Mouse (Mus musculus) frontal cortex, adult 2 months (tissue): ENCODE measurements around the gene Pepd. TPM values are rescaled to one million over a fixed set of nuclear protein-coding genes. Genes with fewer than 3 reads are reported as not detected.
A peak's percentile ranks its signal among the peaks of the same experiment; 100 is the strongest.

Experiments used
- DNase-seq, 2 experiments: peaks; one replicate each; pipeline ENCODE4 v3.0.0; 2022; ENCODE audit warnings: low spot score in 1 of 2; ENCODE audit errors: extremely low spot score in 1 of 2
- polyA plus RNA-seq: library from polyadenylated mRNA; depleted of rRNA; stranded (reverse); fragments of >200 nt; gene quantifications from 2 replicates; pipeline ENCODE4 v1.2.3, GENCODE M21; 2012; rRNA removed

Gene Pepd
- 37.7 and 38.2 TPM in 2 replicates for polyA plus RNA-seq

GRCm38 (mm10) chr7:34911919-34912897 is at the start of gene Pepd:
Pepd (plus strand) TSS chr7:34912379.
- peak; percentile 64 to 84 for DNase-seq

DNA sequence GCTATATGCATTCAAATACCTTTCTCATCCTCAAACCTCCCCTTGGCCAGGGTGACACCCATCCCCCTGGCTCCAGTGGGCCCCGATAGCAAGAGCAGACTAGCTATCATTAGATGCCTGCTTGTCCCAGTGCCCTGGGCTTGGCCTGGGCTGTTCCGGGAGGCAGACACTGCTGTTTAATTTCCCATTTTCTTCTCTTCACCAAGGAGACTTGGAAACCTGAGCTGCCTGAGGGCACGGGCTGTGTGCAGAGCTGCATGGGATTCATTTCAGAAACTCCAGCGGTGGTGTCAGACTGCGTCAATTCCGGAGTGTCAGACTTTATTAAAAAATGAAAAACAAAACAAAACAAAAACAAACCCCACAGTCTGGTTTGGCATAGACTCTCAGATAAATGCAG is 44.9 kb upstream of the Pepd start:
- DNase-seq: no peak

DNA sequence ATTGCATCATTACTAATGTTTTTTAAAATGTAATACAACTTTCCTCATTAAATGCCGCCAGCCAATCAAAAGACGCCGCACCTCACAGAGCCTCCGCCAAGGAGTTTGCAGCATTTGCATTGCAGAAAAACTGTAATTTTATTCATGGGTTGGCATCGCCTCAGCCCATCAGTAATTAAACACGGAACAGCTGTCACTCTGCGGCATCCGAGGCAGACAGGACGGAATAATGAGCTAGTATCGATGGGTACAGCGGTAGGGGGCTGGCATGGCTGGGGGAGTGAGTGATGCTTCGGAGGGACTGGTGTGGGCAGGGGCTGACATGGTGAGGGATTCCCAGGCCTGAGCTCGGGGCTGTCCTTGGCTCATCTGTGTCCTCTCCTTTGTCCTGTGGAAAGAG is 42.5 kb upstream of the Pepd start:
- DNase-seq: peak in 1 of 2 experiments; percentile 7

DNA sequence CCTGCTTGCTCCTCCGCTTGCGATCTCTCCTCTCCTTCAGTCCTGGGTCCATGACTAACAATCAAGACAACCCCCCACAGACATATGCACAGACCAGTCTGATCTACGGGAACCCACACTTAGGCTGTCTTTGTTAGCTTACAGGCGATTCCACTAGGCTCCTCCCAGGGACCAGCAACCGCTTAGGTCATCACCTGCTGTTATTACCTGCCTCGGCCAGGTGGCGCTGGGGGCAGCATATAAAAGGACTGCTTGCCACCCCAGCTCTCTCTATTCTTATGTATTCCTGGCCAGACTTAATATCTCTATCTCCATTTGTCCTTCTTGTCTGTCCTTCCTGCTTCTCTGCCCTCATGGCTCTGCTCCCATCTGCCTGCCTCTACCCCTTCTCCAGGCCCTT is 35.4 kb upstream of the Pepd start:
- no peak for DNase-seq

- peak; percentile 7 to 27 for DNase-seq
Measured at GRCm38 (mm10) chr7:34877820-34878219, 34.4 kb upstream of the Pepd start.

GRCm38 (mm10) chr7:34888441-34888840 is 23.7 kb upstream of the Pepd start:
- DNase-seq: no peak

DNA sequence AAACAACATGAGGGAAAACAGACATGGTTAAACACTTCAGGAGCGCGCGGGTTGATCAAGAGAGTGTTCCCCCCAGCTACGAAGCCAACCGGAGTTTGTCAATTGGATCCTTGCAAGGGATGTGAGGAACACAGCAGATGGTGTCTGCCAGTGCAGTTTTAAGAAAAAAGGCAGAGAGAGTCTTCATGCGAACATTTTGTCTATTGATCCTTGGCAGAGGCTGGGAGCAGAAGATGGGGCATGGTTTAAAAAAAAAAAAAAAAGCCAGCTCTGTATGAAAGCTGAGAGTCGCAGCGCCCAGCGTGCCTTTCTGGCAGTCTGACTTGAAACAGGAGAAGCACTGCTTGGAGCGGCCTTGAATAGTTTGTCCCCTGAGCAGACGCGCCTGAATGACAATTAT is 23.3 kb upstream of the Pepd start:
- DNase-seq: peak in 1 of 2 experiments; percentile 37

DNA sequence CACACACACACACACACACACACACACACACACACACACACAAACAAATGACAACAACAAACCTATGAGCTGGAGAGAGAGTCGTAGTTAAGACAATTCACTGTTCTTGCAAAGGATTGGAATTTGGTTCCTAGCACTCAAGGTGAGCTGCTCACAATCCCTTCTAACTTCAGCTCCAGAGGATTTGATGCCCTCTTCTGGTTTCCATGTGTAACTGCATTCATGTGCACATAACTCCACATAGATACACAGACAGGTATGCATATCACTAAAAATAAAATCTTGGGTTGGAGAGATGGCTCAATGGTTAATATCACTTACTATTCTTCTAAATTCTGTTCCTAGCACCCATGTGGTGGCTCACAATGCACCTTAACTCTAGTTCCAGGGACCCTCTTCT is 19.3 kb upstream of the Pepd start:
- DNase-seq: no peak

GRCm38 (mm10) chr7:34896461-34896860 is 15.7 kb upstream of the Pepd start:
- DNase-seq: no peak

- peak in 1 of 2 experiments; percentile 51 for DNase-seq
Measured at GRCm38 (mm10) chr7:34897058-34897457, 15.1 kb upstream of the Pepd start.

GRCm38 (mm10) chr7:34910096-34911066 is 1.8 kb upstream of the Pepd start:
- DNase-seq: peak in 1 of 2 experiments; percentile 34

- DNase-seq: no peak
Measured at GRCm38 (mm10) chr7:34913956-34914355, 1.8 kb downstream of the Pepd start.

GRCm38 (mm10) chr7:34915555-34915954 is 3.4 kb downstream of the Pepd start:
- DNase-seq: no peak

GRCm38 (mm10) chr7:34917558-34917957 is 5.4 kb downstream of the Pepd start:
- DNase-seq: no peak

GRCm38 (mm10) chr7:34917998-34918397 is 5.8 kb downstream of the Pepd start:
- DNase-seq: no peak

DNA sequence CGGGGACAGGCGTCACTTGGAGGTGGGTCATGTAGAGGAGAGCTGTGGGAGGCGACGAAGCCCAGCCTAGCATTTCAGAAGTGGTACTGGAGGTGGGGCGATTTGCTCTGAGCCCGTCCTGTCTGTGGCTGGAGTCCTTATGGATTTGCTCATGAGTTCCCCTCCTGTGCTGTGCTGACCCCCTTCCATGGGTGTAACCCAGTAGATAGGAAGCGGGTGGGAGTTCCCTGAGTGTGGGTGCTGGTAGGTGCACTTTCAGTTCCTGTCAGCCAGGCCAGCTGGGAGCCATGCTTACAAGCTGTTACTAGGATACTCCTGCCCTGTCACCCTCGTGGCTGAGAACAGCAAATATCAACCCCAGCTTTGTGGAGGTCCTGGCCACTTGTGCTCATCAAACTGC is 6.2 kb downstream of the Pepd start:
- no peak for DNase-seq

- DNase-seq: no peak
Measured at GRCm38 (mm10) chr7:34919054-34919453, 6.9 kb downstream of the Pepd start.

DNA sequence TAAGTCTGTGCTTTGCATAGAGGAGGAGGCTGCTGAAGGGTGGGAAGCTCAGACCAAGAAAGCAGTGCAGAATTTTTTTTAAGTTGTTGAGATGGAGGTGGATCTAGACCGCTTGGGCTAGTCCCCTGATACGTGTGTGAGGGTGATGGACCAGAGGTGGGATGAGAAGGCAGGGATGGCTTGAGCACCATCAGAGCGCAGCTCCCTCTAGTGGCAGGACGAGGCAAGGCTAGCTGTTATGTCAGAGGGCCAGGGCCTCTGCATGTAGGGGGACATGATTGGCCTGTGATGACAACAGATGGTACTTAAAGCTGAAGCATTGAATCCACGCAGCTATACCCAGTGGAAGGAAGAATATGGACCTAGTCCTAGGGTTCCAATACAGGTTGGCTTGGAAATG is 7.6 kb downstream of the Pepd start:
- DNase-seq: peak in 1 of 2 experiments; percentile 38

DNA sequence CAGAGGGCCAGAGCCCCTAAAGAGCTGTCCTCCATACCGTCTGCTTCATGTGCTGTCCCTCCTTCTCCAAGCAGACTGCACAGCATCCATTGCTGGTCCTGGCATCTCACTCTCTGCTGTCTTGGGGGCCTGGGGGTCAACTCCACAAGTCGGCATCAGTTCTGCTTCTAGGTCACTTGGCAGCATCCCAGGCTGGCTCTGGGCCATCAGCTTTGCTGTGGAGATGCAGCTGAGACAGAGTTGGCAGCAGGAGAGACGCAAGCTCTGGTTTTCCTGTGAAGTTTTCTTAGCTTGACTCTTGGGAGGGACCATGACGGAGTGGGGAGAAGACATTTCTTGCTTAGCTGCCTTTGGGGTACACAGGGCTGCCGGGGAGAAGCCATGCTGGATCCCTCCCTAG is 13.0 kb downstream of the Pepd start:
- DNase-seq: no peak

- no peak for DNase-seq
Measured at GRCm38 (mm10) chr7:34925956-34926355, 13.8 kb downstream of the Pepd start.
